Mouse (Mus musculus) heart, adult 2 months (tissue): ENCODE results near the gene Orc5. TPM values are rescaled to one million over a fixed set of nuclear protein-coding genes. Genes with fewer than 3 reads are reported as not detected.

ENCODE experiments used
- DNase-seq, 2 experiments: peaks; one replicate each; pipeline ENCODE4 v3.0.0; 2021
- H3K27ac ChIP-seq: fragments of 200-600 bp; 2 replicates; pipeline ENCODE4 v1.8.1; 2022
- H3K27me3 ChIP-seq: fragments of 200-500 bp; 2 replicates; pipeline ENCODE4 v1.6.1; 2012; ENCODE audit warnings: mild to moderate bottlenecking, low read length, inconsistent platforms, mixed read lengths; ENCODE audit not compliant: control insufficient read depth, insufficient read depth
- H3K36me3 ChIP-seq: fragments of 200-500 bp; 2 replicates; pipeline ENCODE4 v1.6.1; 2012; ENCODE audit warnings: low read length, inconsistent platforms; ENCODE audit not compliant: control insufficient read depth, insufficient read depth
- H3K4me1 ChIP-seq: fragments of 200-500 bp; 2 replicates; pipeline ENCODE4 v1.6.1; 2011; ENCODE audit warnings: low read length; ENCODE audit not compliant: control insufficient read depth, insufficient read depth
- H3K4me3 ChIP-seq: fragments of 200-600 bp; 2 replicates; pipeline ENCODE4 v1.8.1; 2022
- H3K79me2 ChIP-seq: fragments of 200-500 bp; replicated peaks from 2 replicates; pipeline ENCODE4 v1.6.1; 2012; ENCODE audit warnings: mild to moderate bottlenecking, inconsistent platforms, low read length, moderate library complexity, mixed read lengths; ENCODE audit not compliant: control insufficient read depth, insufficient read depth
- H3K9ac ChIP-seq: fragments of 200-500 bp; 2 replicates; pipeline ENCODE4 v1.6.1; 2012; ENCODE audit warnings: low read depth, mild to moderate bottlenecking, control low read depth, inconsistent platforms, low read length, mixed read lengths
- CTCF ChIP-seq: fragments of 200-600 bp; IDR thresholded peaks from 2 replicates; pipeline ENCODE4 v1.8.1; 2022; ENCODE audit warnings: antibody characterized with exemption, mild to moderate bottlenecking, moderate library complexity
- EP300 ChIP-seq: fragments of 200-500 bp; IDR thresholded peaks from 2 replicates; pipeline ENCODE4 v1.6.1; 2011; ENCODE audit warnings: low read depth, low read length, control low read depth; ENCODE audit not compliant: insufficient read depth
- POLR2A ChIP-seq: fragments of 200-500 bp; IDR thresholded peaks from 2 replicates; pipeline ENCODE4 v1.6.1; 2011; ENCODE audit warnings: mild to moderate bottlenecking, low read depth, low read length, control low read depth; ENCODE audit not compliant: insufficient read depth
- WGBS: fragments of 180-500 bp; shearing (Covaris S2); methylation state at CpG from one replicate; pipeline ENCODE4 v1.1.7; 2018; 5-methylcytosine and 5-hydroxymethylcytosine counted together
- intact Hi-C: fragments of 180-260 bp; cut with DNase I; formaldehyde crosslinking; loops from one replicate; pipeline ENCODE4 v1.15.1; 2025
- polyA plus RNA-seq: library from polyadenylated mRNA; depleted of rRNA; stranded (reverse); fragments of >200 nt; gene quantifications from 2 replicates; pipeline ENCODE4 v1.2.3, GENCODE M21; 2012
- total RNA-seq, 2 experiments: library from RNA; stranded (reverse); gene quantifications; 2 replicates each; pipeline ENCODE4 v1.2.3; 2021

Orc5 gene
- total and polyA plus RNA-seq, 3 experiments: 4.0 to 7.7 (median 7.7) TPM

DNA sequence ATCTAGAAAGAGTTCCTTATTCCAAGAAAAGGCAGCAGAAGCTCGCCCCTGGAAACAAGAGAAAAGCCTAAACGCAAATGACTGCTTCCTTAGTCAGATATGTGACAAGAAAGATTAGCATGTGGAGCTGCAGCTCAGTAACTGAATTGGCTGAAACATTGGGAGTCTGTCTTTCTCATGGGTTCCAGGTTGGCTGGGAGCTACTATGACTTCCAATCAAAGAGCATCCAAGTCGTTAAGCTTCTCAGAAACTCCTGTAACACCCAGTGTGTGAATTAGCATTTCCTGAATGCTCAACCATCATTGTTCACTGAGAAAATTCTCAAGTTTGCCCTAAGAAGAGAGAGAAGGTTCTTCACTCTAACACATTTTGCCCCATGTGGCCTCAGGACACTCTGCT lies 24.5 kb upstream of the Orc5 start:
- no peak overlapping the region for H3K4me3 ChIP-seq

GRCm38 (mm10) chr5:22574161-22574560 lies 23.9 kb upstream of the Orc5 start:
- DNase-seq: no peak
- TF ChIP-seq CTCF: no peak
- TF ChIP-seq EP300: no peak
- TF ChIP-seq POLR2A: no peak
- Histone ChIP-seq H3K27me3 (no peaks in the 10 kb centered on the region), H3K9ac (no peak overlapping the region), H3K36me3 (no peaks in the 10 kb centered on the region), H3K79me2 (no peaks in the 10 kb centered on the region), H3K27ac (no peak overlapping the region), H3K4me3 (no peak overlapping the region), H3K4me1 (no peaks in the 10 kb centered on the region)
- WGBS: 26% methylated on average over 1 of the region's 1 CpGs
- intact Hi-C loops: no loop called here

More for the DNA sequence above, 24.5 kb upstream of the Orc5 start:
- intact Hi-C loops: no loop called here
- TF ChIP-seq CTCF: no peak
- TF ChIP-seq POLR2A: no peak
- no peak for TF ChIP-seq EP300
- no peaks in the 10 kb centered on the region for H3K27me3 ChIP-seq
- no peak overlapping the region for H3K27ac ChIP-seq
- no peaks in the 10 kb centered on the region for H3K4me1 ChIP-seq
- no peaks in the 10 kb centered on the region for H3K36me3 ChIP-seq
- no peak for DNase-seq
- WGBS: 36% methylated on average over 3 of the region's 3 CpGs
- no peaks in the 10 kb centered on the region for H3K79me2 ChIP-seq
- H3K9ac ChIP-seq: no peak overlapping the region

GRCm38 (mm10) chr5:22573696-22574095 lies 23.5 kb upstream of the Orc5 start:
- TF ChIP-seq CTCF (no peak), POLR2A (no peak), EP300 (no peak)

GRCm38 (mm10) chr5:22572881-22573280 lies 22.7 kb upstream of the Orc5 start:
- Histone ChIP-seq H3K4me1 (no peaks in the 10 kb centered on the region), H3K79me2 (no peaks in the 10 kb centered on the region), H3K27me3 (no peaks in the 10 kb centered on the region), H3K36me3 (no peaks in the 10 kb centered on the region), H3K27ac (no peak overlapping the region), H3K9ac (no peak overlapping the region), H3K4me3 (no peak overlapping the region)
- DNase-seq: no peak
- no peak for TF ChIP-seq CTCF
- no peak for TF ChIP-seq EP300
- no peak for TF ChIP-seq POLR2A
- WGBS: 93% methylated on average over 6 of the region's 6 CpGs
- intact Hi-C loops: no loop called here

More at GRCm38 (mm10) chr5:22573696-22574095, 23.5 kb upstream of the Orc5 start:
- Histone ChIP-seq H3K4me1 (no peaks in the 10 kb centered on the region), H3K27me3 (no peaks in the 10 kb centered on the region), H3K79me2 (no peaks in the 10 kb centered on the region), H3K9ac (no peak overlapping the region), H3K4me3 (no peak overlapping the region), H3K27ac (no peak overlapping the region), H3K36me3 (no peaks in the 10 kb centered on the region)
- intact Hi-C loops: no loop called here
- DNase-seq: no peak
- WGBS: 43% methylated on average over 2 of the region's 2 CpGs

DNA sequence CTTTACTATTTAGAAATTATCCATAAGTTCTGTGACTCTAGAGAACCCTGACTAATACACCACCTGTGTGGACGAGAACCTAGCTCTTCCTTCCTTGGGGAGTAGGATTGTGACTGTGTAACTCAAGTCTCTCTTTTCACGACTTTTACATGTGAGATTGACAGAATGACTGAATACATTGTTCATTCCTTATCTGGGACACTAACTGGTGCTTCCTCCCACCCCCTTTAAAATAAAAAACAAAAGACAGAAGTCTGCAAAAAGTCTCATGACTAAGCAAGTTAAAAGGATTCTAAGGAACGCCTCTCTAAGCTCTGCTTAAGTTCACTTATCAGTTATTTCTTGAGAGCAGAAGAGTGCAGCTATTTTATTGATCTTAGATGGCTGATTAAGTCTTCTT lies 22.2 kb upstream of the Orc5 start:
- no peak for TF ChIP-seq EP300
- no peak for TF ChIP-seq CTCF
- no peak for TF ChIP-seq POLR2A
- H3K36me3 ChIP-seq: no peaks in the 10 kb centered on the region
- no peak overlapping the region for H3K27ac ChIP-seq
- H3K27me3 ChIP-seq: no peaks in the 10 kb centered on the region
- no peak overlapping the region for H3K9ac ChIP-seq
- H3K79me2 ChIP-seq: no peaks in the 10 kb centered on the region
- 54% methylated on average over 3 of the region's 3 CpGs for WGBS
- DNase-seq: no peak
- intact Hi-C loops: no loop called here
- H3K4me3 ChIP-seq: no peak overlapping the region
- H3K4me1 ChIP-seq: no peaks in the 10 kb centered on the region

DNA sequence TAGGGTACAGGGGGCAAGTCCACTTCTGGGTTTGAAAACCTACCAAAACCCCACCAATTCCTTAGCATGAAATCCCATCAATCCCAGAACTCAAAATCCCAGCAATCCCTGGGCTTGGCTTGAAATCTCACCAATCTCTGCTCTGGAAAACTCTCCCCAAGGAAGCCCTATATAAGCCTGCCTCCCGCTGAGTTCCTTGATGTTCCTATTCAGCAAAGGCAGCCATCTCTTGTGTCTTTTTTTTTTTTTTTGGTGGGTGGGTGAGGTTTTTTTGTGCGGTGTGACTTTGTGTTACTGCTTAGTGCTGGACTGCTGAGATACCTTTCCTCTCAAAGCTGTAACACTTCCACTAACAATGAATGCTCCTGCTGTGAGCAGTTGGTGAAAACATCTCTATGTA lies 15.5 kb upstream of the Orc5 start:
- no peak overlapping the region for H3K4me3 ChIP-seq
- no peaks in the 10 kb centered on the region for H3K27me3 ChIP-seq
- TF ChIP-seq EP300 (no peak), CTCF (no peak), POLR2A (no peak)
- H3K79me2 ChIP-seq: no peaks in the 10 kb centered on the region
- no peaks in the 10 kb centered on the region for H3K36me3 ChIP-seq
- no peak for DNase-seq
- H3K27ac ChIP-seq: no peak overlapping the region
- 82% methylated on average over 2 of the region's 2 CpGs for WGBS
- intact Hi-C loops: no loop called here
- no peak overlapping the region for H3K9ac ChIP-seq
- no peaks in the 10 kb centered on the region for H3K4me1 ChIP-seq

DNA sequence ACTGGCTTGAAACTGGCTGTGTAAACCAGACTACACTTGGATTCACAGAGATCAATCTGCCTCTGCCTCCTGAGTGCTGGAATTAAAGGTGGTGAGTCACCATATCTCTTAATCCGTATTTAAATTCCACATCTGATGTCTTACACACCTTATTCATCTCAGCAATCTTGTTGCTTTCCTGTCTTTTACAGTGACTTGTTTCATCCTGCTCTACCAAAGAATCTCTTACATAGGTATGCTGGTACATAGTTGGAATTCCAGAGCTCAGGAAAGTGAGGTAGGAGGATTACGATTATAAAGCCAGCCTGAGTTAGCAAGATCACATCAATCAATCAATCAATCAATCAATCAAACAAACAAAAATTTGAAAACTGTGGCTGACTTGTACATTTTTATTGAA lies 9.6 kb upstream of the Orc5 start:
- intact Hi-C loops: no loop called here

More for the DNA sequence above, 9.6 kb upstream of the Orc5 start:
- Histone ChIP-seq H3K9ac (no peak overlapping the region), H3K4me1 (no peaks in the 10 kb centered on the region), H3K79me2 (no peaks in the 10 kb centered on the region), H3K4me3 (no peak overlapping the region), H3K36me3 (no peaks in the 10 kb centered on the region), H3K27ac (no peak overlapping the region), H3K27me3 (no peaks in the 10 kb centered on the region; the same call in 1 of the 2 replicates)
- TF ChIP-seq POLR2A (no peak), CTCF (no peak), EP300 (no peak)
- no peak for DNase-seq
- 57% methylated on average over 2 of the region's 2 CpGs for WGBS
